Mouse (Mus musculus): Measurements from ENCODE around the gene Ampd1. TPM values are rescaled to one million over a fixed set of nuclear protein-coding genes. Genes with fewer than 3 reads are reported as not detected.

The Ampd1 gene
- polyA plus RNA-seq, 1 experiment, result not detected

DNA sequence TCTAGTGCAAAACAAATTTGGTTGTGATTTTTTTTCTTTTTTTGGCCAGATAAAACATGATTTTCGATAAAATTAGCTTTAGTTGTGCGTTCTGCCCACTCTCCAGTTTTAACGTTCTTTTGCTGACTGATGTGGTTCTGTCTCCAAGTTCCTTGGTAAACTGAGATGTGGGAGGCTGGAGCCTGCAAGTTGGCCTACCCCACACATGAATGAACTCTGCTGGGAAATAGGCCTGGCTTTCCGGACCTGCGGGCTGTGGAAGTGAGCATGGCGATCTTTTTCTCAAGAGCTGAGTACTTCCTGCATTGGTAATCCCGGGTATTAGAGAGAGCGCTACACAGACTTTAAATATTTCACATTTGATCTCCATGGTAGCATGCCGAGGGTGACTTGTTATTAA, 2.1 kb downstream of the Ampd1 start:
- Histone ChIP-seq H3K4me1 (ENCODE audit: control insufficient read depth) (no peaks in the 10 kb centered on the region), H3K36me3 (ENCODE audit: control insufficient read depth) (no peaks in the 10 kb centered on the region), H3K4me3 (replicated peaks) (no peak overlapping the region), H3K9me3 (ENCODE audit: control insufficient read depth, low read length) (no peaks in the 10 kb centered on the region), H3K27me3 (ENCODE audit: control insufficient read depth) (no peaks in the 10 kb centered on the region)
- TF ChIP-seq GATA1 (IDR thresholded peaks at IDR 0.05; ENCODE audit: low read length), result no peak
- TF ChIP-seq TAL1 (IDR thresholded peaks at IDR 0.05; ENCODE audit: low read length), result no peak

DNA sequence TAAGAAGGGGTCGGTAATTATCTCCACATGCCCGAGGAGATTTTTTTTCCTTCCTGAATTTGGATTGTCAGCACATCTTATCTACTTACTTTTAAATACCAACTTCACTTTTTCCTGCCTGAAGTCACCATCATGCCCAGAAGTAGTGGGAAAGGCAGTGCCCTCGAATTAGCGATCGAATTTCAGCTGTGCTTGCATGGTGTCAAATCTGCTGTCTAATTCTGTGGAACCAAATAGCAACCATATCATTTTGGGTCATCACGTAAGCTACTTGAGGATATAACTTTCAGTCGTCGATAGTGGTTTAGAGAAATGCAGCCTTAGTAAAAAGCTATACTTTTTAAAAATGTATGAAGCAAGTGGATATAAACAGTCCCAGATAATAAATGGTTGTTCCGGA, 2.7 kb downstream of the Ampd1 start:
- Histone ChIP-seq H3K4me1 (ENCODE audit: control insufficient read depth) (no peaks in the 10 kb centered on the region), H3K9me3 (ENCODE audit: control insufficient read depth, low read length) (no peaks in the 10 kb centered on the region), H3K4me3 (replicated peaks) (no peak overlapping the region), H3K36me3 (ENCODE audit: control insufficient read depth) (no peaks in the 10 kb centered on the region), H3K27me3 (ENCODE audit: control insufficient read depth) (no peaks in the 10 kb centered on the region)
- TF ChIP-seq GATA1 (IDR thresholded peaks at IDR 0.05; ENCODE audit: low read length), result no peak
- no peak for TF ChIP-seq TAL1 (IDR thresholded peaks at IDR 0.05; ENCODE audit: low read length)

- H3K9me3 ChIP-seq (ENCODE audit: control insufficient read depth, low read length), result no peaks in the 10 kb centered on the region
- H3K4me3 ChIP-seq (replicated peaks), result no peak overlapping the region
- no peaks in the 10 kb centered on the region for H3K27me3 ChIP-seq (ENCODE audit: control insufficient read depth)
- H3K36me3 ChIP-seq (ENCODE audit: control insufficient read depth), result no peaks in the 10 kb centered on the region
- H3K4me1 ChIP-seq (ENCODE audit: control insufficient read depth), result no peaks in the 10 kb centered on the region
- no peak for TF ChIP-seq GATA1 (IDR thresholded peaks at IDR 0.05; ENCODE audit: low read length)
- TF ChIP-seq TAL1 (IDR thresholded peaks at IDR 0.05; ENCODE audit: low read length), result no peak
Observed at GRCm38 (mm10) chr3:103079301-103079700, 5.5 kb downstream of the Ampd1 start.

GRCm38 (mm10) chr3:103081051-103081450, 7.2 kb downstream of the Ampd1 start:
- no peaks in the 10 kb centered on the region for H3K36me3 ChIP-seq (ENCODE audit: control insufficient read depth)
- TF ChIP-seq GATA1 (IDR thresholded peaks at IDR 0.05; ENCODE audit: low read length), result no peak
- no peak for TF ChIP-seq TAL1 (IDR thresholded peaks at IDR 0.05; ENCODE audit: low read length)
- H3K9me3 ChIP-seq (ENCODE audit: control insufficient read depth, low read length), result no peaks in the 10 kb centered on the region
- H3K4me3 ChIP-seq (replicated peaks), result no peak overlapping the region
- H3K4me1 ChIP-seq (ENCODE audit: control insufficient read depth), result no peaks in the 10 kb centered on the region
- H3K27me3 ChIP-seq (ENCODE audit: control insufficient read depth), result peaks cover 2% of the 10 kb centered on the region; the same call in 1 of the 2 replicates

DNA sequence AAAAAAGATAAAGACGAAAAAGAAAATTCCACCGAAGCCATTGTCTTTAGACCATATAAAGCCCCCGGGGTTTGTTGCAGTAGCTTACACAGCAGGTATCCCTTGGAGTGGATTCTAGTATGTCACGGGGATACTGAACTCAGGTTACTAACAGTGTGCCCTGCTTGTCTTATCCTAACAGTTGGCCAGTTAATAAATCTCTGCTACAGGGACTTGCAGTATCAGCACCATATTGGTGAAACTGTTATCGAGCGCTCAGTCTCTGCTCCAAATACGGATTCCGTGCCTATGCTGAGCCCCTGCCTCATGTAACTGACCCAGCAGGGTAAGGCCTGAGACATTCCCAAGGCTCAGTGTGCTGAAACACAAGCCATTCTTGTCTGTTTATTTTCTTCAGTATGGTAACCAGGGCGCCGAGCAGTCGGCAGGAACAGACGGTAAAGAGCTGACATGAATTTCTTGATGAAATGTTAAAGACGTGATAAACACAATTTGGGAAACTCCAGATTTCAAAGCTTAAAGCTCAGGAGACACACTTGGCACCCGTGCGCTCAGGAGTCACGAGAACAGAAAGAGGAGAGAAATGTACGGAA, 8.1 kb downstream of the Ampd1 start:
- Histone ChIP-seq H3K27me3 (ENCODE audit: control insufficient read depth) (peaks cover 2% of the 10 kb centered on the region; the same call in 1 of the 2 replicates), H3K9me3 (ENCODE audit: control insufficient read depth, low read length) (no peaks in the 10 kb centered on the region), H3K4me1 (ENCODE audit: control insufficient read depth) (no peaks in the 10 kb centered on the region), H3K36me3 (ENCODE audit: control insufficient read depth) (no peaks in the 10 kb centered on the region), H3K4me3 (replicated peaks) (no peak overlapping the region)
- no peak for TF ChIP-seq TAL1 (IDR thresholded peaks at IDR 0.05; ENCODE audit: low read length)
- TF ChIP-seq GATA1 (IDR thresholded peaks at IDR 0.05; ENCODE audit: low read length), result no peak

DNA sequence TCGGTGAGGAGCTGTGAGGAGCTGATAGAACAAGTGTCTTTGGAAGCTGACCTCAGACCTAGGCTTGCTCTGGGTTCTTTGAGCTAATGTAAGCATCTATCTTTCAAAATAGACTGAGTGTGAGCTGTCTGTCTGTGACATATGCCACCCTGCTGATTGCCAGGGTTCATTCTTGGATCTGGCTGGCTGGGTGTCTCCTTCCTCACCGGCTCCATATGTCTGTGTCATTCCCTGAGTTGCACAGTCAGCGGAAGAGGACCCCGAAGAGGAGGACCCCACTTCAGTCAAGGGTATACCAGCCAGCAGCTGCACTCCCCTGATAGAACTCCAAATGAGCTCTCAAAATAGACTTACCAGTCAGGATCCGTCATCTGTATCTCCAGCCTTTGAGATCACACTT, 8.9 kb downstream of the Ampd1 start:
- no peaks in the 10 kb centered on the region for H3K4me1 ChIP-seq (ENCODE audit: control insufficient read depth)
- peaks cover 2% of the 10 kb centered on the region; the same call in 1 of the 2 replicates for H3K27me3 ChIP-seq (ENCODE audit: control insufficient read depth)
- TF ChIP-seq TAL1 (IDR thresholded peaks at IDR 0.05; ENCODE audit: low read length), result no peak
- TF ChIP-seq GATA1 (IDR thresholded peaks at IDR 0.05; ENCODE audit: low read length), result no peak
- H3K4me3 ChIP-seq (replicated peaks), result no peak overlapping the region
- H3K9me3 ChIP-seq (ENCODE audit: control insufficient read depth, low read length), result no peaks in the 10 kb centered on the region
- no peaks in the 10 kb centered on the region for H3K36me3 ChIP-seq (ENCODE audit: control insufficient read depth)

DNA sequence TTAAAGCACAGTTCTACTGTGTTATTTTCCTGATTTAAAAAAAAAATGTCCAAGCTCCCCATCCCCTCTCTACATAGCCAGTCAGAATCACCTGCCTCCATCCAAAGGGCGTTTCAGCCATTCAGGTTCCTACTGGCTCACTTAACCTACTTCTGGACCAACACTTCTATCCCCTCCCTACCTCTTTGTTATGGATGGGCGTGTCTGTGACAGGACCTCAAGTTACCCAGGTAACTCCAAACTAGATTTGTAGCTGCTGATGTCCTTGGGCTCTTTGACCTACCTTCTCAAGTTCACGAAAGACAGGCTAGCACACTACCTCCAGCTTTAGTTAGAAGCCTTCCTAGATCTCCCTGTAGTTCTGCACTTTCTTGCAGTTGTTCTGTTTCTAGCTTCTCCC, 12.2 kb downstream of the Ampd1 start:
- H3K4me1 ChIP-seq (ENCODE audit: control insufficient read depth), result no peaks in the 10 kb centered on the region
- no peaks in the 10 kb centered on the region for H3K9me3 ChIP-seq (ENCODE audit: control insufficient read depth, low read length)
- no peak for TF ChIP-seq TAL1 (IDR thresholded peaks at IDR 0.05; ENCODE audit: low read length)
- no peak for TF ChIP-seq GATA1 (IDR thresholded peaks at IDR 0.05; ENCODE audit: low read length)
- H3K27me3 ChIP-seq (ENCODE audit: control insufficient read depth), result peaks cover 6% of the 10 kb centered on the region
- H3K36me3 ChIP-seq (ENCODE audit: control insufficient read depth), result no peaks in the 10 kb centered on the region
- H3K4me3 ChIP-seq (replicated peaks), result no peak overlapping the region

DNA sequence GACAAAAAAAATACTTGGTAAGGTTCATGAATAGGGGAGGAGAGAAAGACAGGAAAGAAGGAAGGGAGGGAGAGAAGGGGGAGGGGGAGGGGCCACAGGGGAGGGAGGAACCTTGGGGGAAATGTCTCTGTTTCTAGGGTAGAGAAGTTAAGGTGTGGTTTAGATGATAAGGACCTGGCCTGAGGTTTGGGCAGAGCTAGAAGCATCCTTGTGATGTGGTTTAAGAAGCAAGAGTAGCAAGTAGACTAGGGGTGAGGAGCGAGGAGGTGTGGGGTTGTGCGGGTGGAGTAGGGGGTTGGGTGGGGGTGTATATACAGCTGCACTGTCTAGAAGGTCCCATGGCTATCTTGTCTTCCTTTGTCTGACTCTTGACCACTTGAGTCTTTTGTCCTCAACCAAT, 17.9 kb downstream of the Ampd1 start:
- H3K9me3 ChIP-seq (ENCODE audit: control insufficient read depth, low read length), result no peaks in the 10 kb centered on the region
- H3K36me3 ChIP-seq (ENCODE audit: control insufficient read depth), result no peaks in the 10 kb centered on the region
- TF ChIP-seq TAL1 (IDR thresholded peaks at IDR 0.05; ENCODE audit: low read length), result no peak
- TF ChIP-seq GATA1 (IDR thresholded peaks at IDR 0.05; ENCODE audit: low read length), result no peak
- no peak overlapping the region for H3K4me3 ChIP-seq (replicated peaks)
- H3K27me3 ChIP-seq (ENCODE audit: control insufficient read depth), result peaks cover 21% of the 10 kb centered on the region
- peaks cover 2% of the 10 kb centered on the region for H3K4me1 ChIP-seq (ENCODE audit: control insufficient read depth)

- Histone ChIP-seq H3K9me3 (ENCODE audit: control insufficient read depth, low read length) (no peaks in the 10 kb centered on the region), H3K27me3 (ENCODE audit: control insufficient read depth) (peaks cover 27% of the 10 kb centered on the region), H3K36me3 (ENCODE audit: control insufficient read depth) (no peaks in the 10 kb centered on the region), H3K4me3 (replicated peaks) (no peak overlapping the region), H3K4me1 (ENCODE audit: control insufficient read depth) (peaks cover 33% of the 10 kb centered on the region)
- TF ChIP-seq TAL1 (IDR thresholded peaks at IDR 0.05; ENCODE audit: low read length), result no peak
- TF ChIP-seq GATA1 (IDR thresholded peaks at IDR 0.05; ENCODE audit: low read length), result no peak
Observed at GRCm38 (mm10) chr3:103098662-103099061, 24.8 kb downstream of the Ampd1 start.

DNA sequence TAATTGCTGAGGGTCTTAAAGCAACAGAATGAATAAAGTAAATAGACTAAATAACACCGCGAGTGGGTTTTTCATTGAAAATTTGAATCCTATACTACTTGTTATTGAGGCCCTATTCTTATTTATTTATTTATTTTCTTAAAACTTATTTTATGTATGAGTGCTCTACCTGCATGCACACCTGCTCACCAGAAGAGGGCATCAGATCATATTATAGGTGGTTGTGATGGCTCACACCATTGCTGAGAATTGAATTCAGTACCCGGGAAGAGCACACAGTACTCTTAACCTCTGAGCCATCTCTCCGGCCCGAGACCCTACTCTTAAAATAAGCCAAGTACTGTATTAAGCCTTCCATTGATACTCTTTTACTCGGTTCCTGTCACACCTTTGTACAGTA, 25.9 kb downstream of the Ampd1 start:
- Histone ChIP-seq H3K9me3 (ENCODE audit: control insufficient read depth, low read length) (no peaks in the 10 kb centered on the region), H3K36me3 (ENCODE audit: control insufficient read depth) (peaks cover 3% of the 10 kb centered on the region), H3K4me1 (ENCODE audit: control insufficient read depth) (peaks cover 42% of the 10 kb centered on the region), H3K4me3 (replicated peaks) (no peak overlapping the region), H3K27me3 (ENCODE audit: control insufficient read depth) (peaks cover 18% of the 10 kb centered on the region)
- no peak for TF ChIP-seq TAL1 (IDR thresholded peaks at IDR 0.05; ENCODE audit: low read length)
- no peak for TF ChIP-seq GATA1 (IDR thresholded peaks at IDR 0.05; ENCODE audit: low read length)

Measured in erythroblast, embryonic 14.5 days (primary cell).